Mouse (Mus musculus) right cerebral cortex, postnatal 36 days (tissue): ENCODE results near the gene Ldhal6b.

Experiments used
- DNase-seq, 2 experiments: peaks; one replicate each; pipeline ENCODE4 v3.0.0; 2022; ENCODE audit warnings: low spot score in 2 of 2, mixed read lengths in 1 of 2

Ldhal6b gene

GRCm38 (mm10) chr17:5410336-5410735 is 8.2 kb downstream of the Ldhal6b start:
- no peak for DNase-seq

- no peak for DNase-seq
These were observed 11.5 kb downstream of the Ldhal6b start for GRCm38 (mm10) chr17:5407030-5407429.

GRCm38 (mm10) chr17:5406566-5406965 is 12.0 kb downstream of the Ldhal6b start:
- DNase-seq = no peak

- DNase-seq = no peak
These were observed 14.7 kb downstream of the Ldhal6b start for GRCm38 (mm10) chr17:5403885-5404284.

- DNase-seq = peak in 1 of 2 experiments; percentile 42
These were observed 15.9 kb downstream of the Ldhal6b start for GRCm38 (mm10) chr17:5402624-5403023.

GRCm38 (mm10) chr17:5402069-5402468 is 16.5 kb downstream of the Ldhal6b start:
- DNase-seq = no peak

GRCm38 (mm10) chr17:5401288-5401687 is 17.3 kb downstream of the Ldhal6b start:
- no peak for DNase-seq

- DNase-seq = peak in 1 of 2 experiments; percentile 77
These were observed 18.0 kb downstream of the Ldhal6b start for GRCm38 (mm10) chr17:5400435-5401090.

- DNase-seq = peak; percentile 76 to 78
These were observed 21.2 kb downstream of the Ldhal6b start for GRCm38 (mm10) chr17:5397148-5398007.

GRCm38 (mm10) chr17:5396213-5396612 is 22.4 kb downstream of the Ldhal6b start:
- no peak for DNase-seq

GRCm38 (mm10) chr17:5395454-5396205 is 22.9 kb downstream of the Ldhal6b start:
- no peak for DNase-seq

GRCm38 (mm10) chr17:5390682-5391081 is 27.9 kb downstream of the Ldhal6b start:
- no peak for DNase-seq

GRCm38 (mm10) chr17:5388351-5388750 is 30.2 kb downstream of the Ldhal6b start:
- DNase-seq = no peak

GRCm38 (mm10) chr17:5386885-5387545 is 31.6 kb downstream of the Ldhal6b start:
- DNase-seq = no peak

- DNase-seq = no peak
These were observed 32.9 kb downstream of the Ldhal6b start for GRCm38 (mm10) chr17:5385694-5386093.

- DNase-seq = no peak
These were observed 40.6 kb downstream of the Ldhal6b start for GRCm38 (mm10) chr17:5377930-5378310.

- DNase-seq = no peak
These were observed 41.2 kb downstream of the Ldhal6b start for GRCm38 (mm10) chr17:5377151-5377929.

- no peak for DNase-seq
These were observed 45.6 kb downstream of the Ldhal6b start for GRCm38 (mm10) chr17:5372951-5373350.

GRCm38 (mm10) chr17:5371521-5371920 is 47.0 kb downstream of the Ldhal6b start:
- DNase-seq = no peak

GRCm38 (mm10) chr17:5371032-5371431 is 47.5 kb downstream of the Ldhal6b start:
- DNase-seq = no peak
